Mouse (Mus musculus): Measurements from ENCODE around the gene Spen.
A peak's percentile ranks its signal among the peaks of the same experiment; 100 is the strongest.
"Not testable (repeated sequence)": the region's sequence is repeated elsewhere in the genome, so short reads cannot be mapped to it uniquely, and the experiment has no call there.

The Spen gene

GRCm38 (mm10) chr4:141559898-141560263 is 21.5 kb upstream of the Spen start:
- peak; percentile 49 for DNase-seq (ENCODE audit: low spot score)

DNA sequence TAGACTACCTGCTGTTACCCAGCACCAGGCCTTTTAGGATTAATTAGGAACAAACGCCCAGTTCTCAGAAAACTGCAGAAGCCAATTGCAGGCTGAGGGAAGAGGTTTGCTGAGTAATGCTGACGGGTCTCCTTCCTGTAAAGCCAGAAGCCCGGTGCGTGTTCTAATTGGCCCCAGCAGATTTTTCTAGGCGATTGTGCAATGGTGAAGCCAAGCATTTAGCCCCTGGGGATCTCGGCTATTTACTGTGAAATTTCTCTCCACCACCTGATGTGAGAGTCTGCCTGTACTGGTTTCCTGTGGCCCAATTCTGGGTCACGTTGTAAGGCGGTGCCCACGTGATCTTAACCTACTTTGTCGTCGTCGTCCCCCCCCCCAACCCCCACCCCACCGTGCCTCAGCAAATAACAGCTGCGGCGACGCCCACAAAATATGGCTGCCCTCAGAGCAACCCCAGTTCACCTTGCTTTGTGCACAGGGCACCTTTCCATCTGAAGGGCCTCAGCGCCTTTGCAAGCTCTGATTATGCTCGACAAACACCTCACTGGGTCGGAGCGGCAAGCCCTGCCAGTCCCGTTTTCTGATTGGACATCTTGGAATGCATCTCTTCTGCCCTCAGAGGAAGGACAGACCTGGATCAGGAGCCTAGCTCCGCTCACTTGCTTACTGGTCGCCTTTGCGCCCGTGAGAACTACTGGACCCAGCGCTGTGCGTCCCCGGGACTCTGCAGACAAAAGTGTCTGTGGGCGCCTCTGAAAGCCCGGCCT is 20.9 kb upstream of the Spen start:
- DNase-seq (ENCODE audit: low spot score): peak; percentile 43

GRCm38 (mm10) chr4:141558658-141559057 is 20.3 kb upstream of the Spen start:
- DNase-seq (ENCODE audit: low spot score): no peak

- DNase-seq (ENCODE audit: low spot score): not testable (repeated sequence)
These were observed 17.8 kb upstream of the Spen start for GRCm38 (mm10) chr4:141556163-141556562.

DNA sequence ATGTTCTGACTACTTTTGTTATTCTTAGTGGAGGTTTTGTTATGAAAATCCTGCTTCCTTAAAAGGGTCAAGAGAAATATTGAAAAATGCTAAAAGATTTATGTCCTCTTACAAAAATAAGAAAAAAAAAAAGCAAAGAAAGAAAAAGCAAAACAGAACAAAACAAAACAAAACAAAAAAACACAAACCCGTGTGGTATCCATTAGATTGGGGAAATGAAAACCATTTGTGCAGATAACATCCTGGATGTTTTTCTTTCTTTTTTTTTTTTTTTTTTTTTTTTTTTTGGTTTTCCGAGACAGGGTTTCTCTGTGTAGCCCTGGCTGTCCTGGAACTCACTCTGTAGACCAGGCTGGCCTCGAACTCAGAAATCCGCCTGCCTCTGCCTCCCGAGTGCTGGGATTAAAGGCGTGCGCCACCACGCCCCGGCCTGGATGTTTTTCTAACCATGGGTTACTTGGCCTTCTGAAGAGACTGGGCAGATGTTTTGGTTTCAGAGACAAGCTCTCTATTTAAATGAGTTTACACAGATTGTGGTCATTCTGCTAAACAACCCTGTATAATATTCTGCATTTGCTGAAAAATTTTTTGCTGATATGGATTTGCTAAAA is 16.0 kb upstream of the Spen start:
- DNase-seq (ENCODE audit: low spot score): not testable (repeated sequence)

- no peak for DNase-seq (ENCODE audit: low spot score)
These were observed 14.1 kb upstream of the Spen start for GRCm38 (mm10) chr4:141552484-141552883.

DNA sequence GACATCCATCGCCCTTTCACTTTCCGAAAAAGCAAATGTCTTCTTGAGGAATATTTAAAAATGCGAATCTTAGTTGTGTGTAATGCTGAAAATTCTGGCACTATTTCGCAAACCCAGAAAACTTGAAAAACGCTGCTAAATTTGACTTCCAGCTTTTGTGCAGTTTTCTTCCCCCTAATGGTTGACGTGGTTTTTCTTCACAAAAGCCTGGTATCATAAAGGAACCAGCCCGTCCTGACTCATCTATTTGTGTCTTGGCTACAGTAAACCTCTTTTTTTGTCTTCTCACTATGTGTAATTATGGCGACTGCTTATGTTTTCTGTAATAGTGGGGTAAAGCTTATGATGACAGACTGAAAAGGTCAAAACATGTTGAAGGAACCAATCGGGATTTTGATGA is 8.9 kb upstream of the Spen start:
- no peak for DNase-seq (ENCODE audit: low spot score)

DNA sequence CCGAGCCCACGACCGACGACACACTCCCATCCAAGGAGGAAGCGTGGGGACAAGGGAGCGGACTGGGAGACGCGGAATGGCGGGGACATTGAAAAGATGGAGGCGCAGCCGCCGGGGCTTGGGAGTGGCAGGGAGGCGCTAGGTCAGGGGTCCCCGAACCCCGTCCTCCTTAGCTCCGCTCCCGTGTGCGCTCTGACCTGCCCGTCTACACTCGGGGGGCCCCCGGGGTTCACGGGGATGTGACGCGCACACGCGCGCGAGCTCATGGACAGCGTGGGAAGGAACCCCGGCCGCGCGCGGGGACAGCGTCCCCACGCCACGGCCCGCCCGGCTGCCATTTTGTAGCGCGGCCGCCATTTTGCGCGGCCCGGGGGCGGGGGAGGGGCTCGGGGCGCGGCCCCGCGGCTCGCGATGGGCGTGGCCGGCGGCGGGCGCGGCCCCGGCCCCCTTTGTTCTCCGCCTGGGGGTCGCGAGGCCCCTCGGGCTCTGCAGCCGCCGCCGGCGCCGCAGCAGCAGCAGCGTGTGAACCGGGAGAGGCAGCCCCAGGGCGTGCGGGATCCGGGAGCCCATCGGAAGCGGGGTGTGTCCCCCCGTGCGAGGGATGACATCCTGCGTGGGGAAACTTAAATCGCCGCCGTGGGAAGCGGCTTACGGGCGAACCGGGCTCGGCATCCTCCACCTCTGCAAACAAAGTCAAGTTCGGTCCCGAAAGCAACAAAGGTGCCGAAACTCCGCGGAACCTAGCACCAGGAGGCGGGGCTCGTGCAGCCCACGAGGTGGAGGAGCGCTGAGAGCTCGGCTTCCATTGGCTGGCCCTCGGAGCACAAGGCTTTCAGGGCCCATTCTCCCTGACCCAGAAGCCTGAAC is 8.2 kb upstream of the Spen start:
- peak; percentile 83 for DNase-seq (ENCODE audit: low spot score)

DNA sequence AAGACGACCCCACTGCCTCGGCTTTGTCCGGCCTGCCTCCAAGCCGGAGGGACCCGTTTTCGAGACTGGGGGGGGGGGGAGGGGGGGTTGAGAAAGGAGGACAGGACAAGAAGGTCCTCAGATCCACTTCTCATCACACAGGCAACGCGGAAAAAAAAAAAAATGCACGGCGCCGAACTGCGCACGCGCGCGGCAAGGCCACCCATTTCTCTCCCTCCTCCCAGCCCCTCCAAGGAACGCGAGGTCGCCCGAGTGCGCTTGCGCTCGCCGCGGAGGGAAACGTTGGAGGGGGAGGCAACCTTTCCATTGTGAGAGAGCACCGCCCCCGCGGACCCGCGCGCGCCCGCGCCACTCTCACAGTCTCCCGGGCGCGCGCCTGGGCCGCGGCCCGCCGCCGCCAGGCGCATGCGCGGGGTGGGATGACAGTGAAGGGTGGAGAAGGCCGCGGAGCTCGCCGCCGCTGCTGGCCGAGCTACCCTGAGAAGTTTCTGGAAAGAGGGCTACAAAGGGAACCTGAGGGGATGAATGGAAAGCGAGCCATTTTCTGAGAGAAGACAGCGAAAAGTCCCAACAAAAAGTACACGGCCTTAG is 7.4 kb upstream of the Spen start:
- DNase-seq (ENCODE audit: low spot score): peak; percentile 99

- peak; percentile 61 for DNase-seq (ENCODE audit: low spot score)
These were observed 6.8 kb upstream of the Spen start for GRCm38 (mm10) chr4:141545071-141545742.

- no peak for DNase-seq (ENCODE audit: low spot score)
These were observed 6.1 kb upstream of the Spen start for GRCm38 (mm10) chr4:141544536-141544935.

GRCm38 (mm10) chr4:141543593-141543992 is 5.2 kb upstream of the Spen start:
- DNase-seq (ENCODE audit: low spot score): no peak

- DNase-seq (ENCODE audit: low spot score): no peak
These were observed 3.5 kb upstream of the Spen start for GRCm38 (mm10) chr4:141541851-141542250.

- DNase-seq (ENCODE audit: low spot score): no peak
These were observed 2.4 kb upstream of the Spen start for GRCm38 (mm10) chr4:141540844-141541243.

DNA sequence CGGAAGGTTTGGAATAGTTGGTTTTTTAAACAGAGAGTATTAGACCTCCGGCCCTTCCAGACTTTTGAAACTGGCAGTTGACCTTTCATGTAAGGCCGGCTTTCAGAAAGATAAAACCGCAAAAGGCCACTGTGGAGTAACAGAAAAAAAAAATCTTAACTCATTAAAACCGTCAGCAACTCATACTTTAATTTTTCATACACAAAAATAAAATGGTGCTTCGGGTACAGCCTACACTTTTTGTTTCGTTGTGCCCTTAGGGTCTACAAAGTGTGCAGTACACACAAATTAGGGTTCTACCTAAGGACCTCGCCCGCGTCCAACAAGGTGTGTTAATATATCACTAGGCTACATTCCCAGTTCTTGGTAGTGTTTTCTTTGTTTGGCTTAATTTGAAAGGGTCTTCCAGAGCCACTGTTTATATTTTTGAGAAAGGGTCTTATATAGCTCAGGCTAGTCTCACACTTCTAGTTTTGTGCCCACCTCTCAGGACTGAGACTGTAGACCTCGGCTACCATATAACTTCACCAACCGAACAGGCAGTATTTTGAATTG is 893 bp upstream of the Spen start:
- no peak for DNase-seq (ENCODE audit: low spot score)

- DNase-seq (ENCODE audit: low spot score): no peak
These were observed 540 bp downstream of the Spen start for GRCm38 (mm10) chr4:141537706-141538407.

- DNase-seq (ENCODE audit: low spot score): no peak
These were observed 1.2 kb downstream of the Spen start for GRCm38 (mm10) chr4:141537226-141537610.

DNA sequence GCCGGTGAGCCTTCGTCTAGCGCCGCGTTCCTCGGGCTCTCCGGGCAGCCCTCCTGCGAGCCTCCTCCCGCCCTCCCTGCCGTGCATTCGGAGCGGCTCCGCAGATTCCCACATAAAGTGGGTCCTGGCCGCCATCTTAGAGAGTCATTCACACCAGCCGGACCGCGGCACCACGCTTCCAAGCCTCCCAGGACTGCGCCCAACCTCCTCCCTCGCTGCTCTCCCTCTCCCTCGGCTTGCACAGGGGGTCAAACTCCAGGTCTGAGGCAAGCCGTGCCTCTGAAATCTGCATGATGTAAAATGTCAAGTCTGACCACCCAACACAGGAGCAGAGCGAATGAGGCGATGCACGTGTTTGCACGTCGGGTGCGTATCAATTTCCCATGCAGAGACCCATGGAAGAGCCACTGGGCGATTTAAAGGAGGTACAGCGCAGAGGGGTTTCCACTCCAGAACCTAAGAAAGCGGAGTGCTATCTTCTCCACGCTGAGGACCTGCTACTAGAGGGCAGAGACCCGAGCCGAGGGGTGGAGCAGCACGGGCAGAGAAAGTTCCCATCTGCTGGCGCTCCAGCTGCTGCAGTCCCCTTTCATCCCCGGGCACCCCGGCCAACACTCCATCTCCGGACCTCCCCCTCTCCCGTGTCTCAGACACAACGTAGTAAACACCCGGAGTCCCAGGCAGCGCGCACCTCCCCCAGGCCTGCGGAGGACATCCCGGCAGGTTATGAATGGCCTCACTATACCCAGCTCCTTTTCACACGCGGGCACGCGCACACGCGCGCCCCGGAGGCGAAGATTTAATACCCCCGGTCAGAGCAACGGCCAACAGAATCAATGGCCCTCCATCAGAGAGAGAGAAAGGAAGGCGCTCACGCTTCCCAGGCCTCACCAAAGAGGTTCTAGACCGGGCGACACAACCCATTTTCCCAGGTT is 1.8 kb downstream of the Spen start:
- DNase-seq (ENCODE audit: low spot score): peak; percentile 50

- no peak for DNase-seq (ENCODE audit: low spot score)
These were observed 3.3 kb downstream of the Spen start for GRCm38 (mm10) chr4:141534947-141535680.

All from ovary, adult 18-20 months (tissue).